Mouse (Mus musculus) liver, embryonic 13.5 days (tissue): Measurements from ENCODE around the gene Fkbp15. TPM values are rescaled to one million over a fixed set of nuclear protein-coding genes. Genes with fewer than 3 reads are reported as not detected.

Experiments
- ATAC-seq: fragments of 200-750 bp; cut with Nextera tagmentation; 2 replicates; pipeline ENCODE4 v1.8.0; 2017; ENCODE audit warnings: low read depth, mild to moderate bottlenecking, moderate number of reproducible peaks, moderate library complexity
- DNase-seq: peaks from one replicate; pipeline ENCODE4 v3.0.0; 2022
- H3K27ac ChIP-seq: fragments of 300-500 bp; sonication (generic); 2 replicates; pipeline ENCODE4 v1.5.1; 2015; ENCODE audit warnings: moderate library complexity, mild to moderate bottlenecking, inconsistent platforms
- H3K27me3 ChIP-seq: fragments of 300-500 bp; sonication (generic); 2 replicates; pipeline ENCODE4 v1.6.1; 2015; ENCODE audit warnings: mild to moderate bottlenecking, inconsistent platforms
- H3K36me3 ChIP-seq: fragments of 300-500 bp; sonication (generic); 2 replicates; pipeline ENCODE4 v1.6.1; 2015; ENCODE audit warnings: mild to moderate bottlenecking, inconsistent platforms
- H3K4me1 ChIP-seq: fragments of 300-500 bp; sonication (generic); replicated peaks from 2 replicates; pipeline ENCODE4 v1.6.1; 2015; ENCODE audit warnings: inconsistent platforms
- H3K4me2 ChIP-seq: fragments of 300-500 bp; sonication (generic); 2 replicates; pipeline ENCODE4 v1.6.1; 2015; ENCODE audit warnings: inconsistent platforms, mild to moderate bottlenecking, moderate library complexity
- H3K4me3 ChIP-seq: fragments of 300-500 bp; sonication (generic); replicated peaks from 2 replicates; pipeline ENCODE4 v1.5.1; 2015; ENCODE audit warnings: mild to moderate bottlenecking, inconsistent platforms
- H3K9ac ChIP-seq: fragments of 300-500 bp; sonication (generic); 2 replicates; pipeline ENCODE4 v1.6.1; 2015; ENCODE audit warnings: mild to moderate bottlenecking, inconsistent platforms
- H3K9me3 ChIP-seq: fragments of 300-500 bp; sonication (generic); replicated peaks from 2 replicates; pipeline ENCODE4 v1.6.1; 2016; ENCODE audit warnings: inconsistent platforms
- WGBS: fragments of 180-500 bp; shearing (Covaris S2); methylation state at CpG from one replicate; pipeline ENCODE4 v1.1.7; 2015; ENCODE audit not compliant: insufficient replicate concordance; 5-methylcytosine and 5-hydroxymethylcytosine counted together
- polyA plus RNA-seq: library from polyadenylated mRNA; unstranded; fragments of >200 nt; fragmentation: Nextera tagmentation; extraction: Ambion mirVana; gene quantifications from 2 replicates; pipeline ENCODE4 v1.2.1, GENCODE M21; 2015

Gene Fkbp15
- polyA plus RNA-seq, 1 experiment from 2014 or later = 15.5 TPM

DNA sequence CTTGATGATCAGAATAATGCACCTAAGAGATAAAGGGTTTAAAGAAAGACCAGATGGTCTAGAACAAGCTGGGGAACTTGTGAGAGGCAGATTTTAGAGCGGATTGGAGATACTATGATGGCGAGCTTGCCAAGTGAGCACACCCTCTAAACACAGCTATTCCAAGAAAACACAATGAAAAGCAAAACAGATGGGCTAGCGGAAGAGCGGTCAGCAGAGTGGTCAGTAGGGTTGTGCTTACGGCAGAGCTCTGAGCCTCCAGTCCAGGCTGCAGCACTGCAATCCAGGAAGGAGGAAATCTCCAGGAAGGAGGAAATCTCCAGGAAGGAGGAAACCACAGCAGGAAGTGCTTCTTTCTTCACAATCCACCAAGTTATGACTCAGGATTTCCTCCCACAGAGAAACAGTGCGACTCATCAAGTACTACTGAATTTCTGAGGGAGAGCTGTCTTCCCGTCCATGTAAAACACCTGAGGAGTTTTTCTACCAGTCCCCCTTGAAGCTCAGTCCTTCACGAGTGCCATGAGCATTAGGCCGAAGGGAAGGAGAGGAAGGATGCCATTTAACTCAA, 46.6 kb downstream of the Fkbp15 start:
- H3K27me3 ChIP-seq = no peaks in the 10 kb centered on the region
- H3K36me3 ChIP-seq = peaks cover 57% of the 10 kb centered on the region
- H3K4me1 ChIP-seq = no peaks in the 10 kb centered on the region
- H3K9ac ChIP-seq = no peak overlapping the region
- ATAC-seq (no peak), DNase-seq (no peak)
- no peak overlapping the region; the same call in 1 of the 2 replicates for H3K27ac ChIP-seq
- H3K9me3 ChIP-seq = no peaks in the 10 kb centered on the region
- no peak overlapping the region for H3K4me3 ChIP-seq
- WGBS = 64% methylated on average over 9 of the region's 9 CpGs
- H3K4me2 ChIP-seq = no peak overlapping the region

- ATAC-seq (no peak), DNase-seq (no peak)
- no peak overlapping the region for H3K9ac ChIP-seq
- H3K4me3 ChIP-seq = no peak overlapping the region
- peaks cover 52% of the 10 kb centered on the region for H3K36me3 ChIP-seq
- no peaks in the 10 kb centered on the region for H3K4me1 ChIP-seq
- H3K27ac ChIP-seq = no peak overlapping the region
- no peak overlapping the region for H3K4me2 ChIP-seq
- 82% methylated on average over 2 of the region's 2 CpGs for WGBS
- no peaks in the 10 kb centered on the region for H3K27me3 ChIP-seq
- H3K9me3 ChIP-seq = no peaks in the 10 kb centered on the region
These were observed 47.5 kb downstream of the Fkbp15 start for GRCm38 (mm10) chr4:62312821-62313220.

GRCm38 (mm10) chr4:62308406-62308805, 51.9 kb downstream of the Fkbp15 start:
- H3K9me3 ChIP-seq = no peaks in the 10 kb centered on the region
- H3K4me3 ChIP-seq = no peak overlapping the region
- ATAC-seq (no peak), DNase-seq (no peak)
- H3K4me2 ChIP-seq = no peak overlapping the region
- H3K9ac ChIP-seq = no peak overlapping the region
- H3K36me3 ChIP-seq = peaks cover 71% of the 10 kb centered on the region
- H3K27ac ChIP-seq = no peak overlapping the region
- no peaks in the 10 kb centered on the region for H3K27me3 ChIP-seq
- no peaks in the 10 kb centered on the region for H3K4me1 ChIP-seq

GRCm38 (mm10) chr4:62306840-62307239, 53.5 kb downstream of the Fkbp15 start:
- no peak for ATAC-seq
- H3K4me3 ChIP-seq = no peak overlapping the region
- H3K27me3 ChIP-seq = no peaks in the 10 kb centered on the region
- H3K9ac ChIP-seq = no peak overlapping the region
- no peaks in the 10 kb centered on the region for H3K9me3 ChIP-seq
- H3K4me2 ChIP-seq = no peak overlapping the region
- no peak for DNase-seq
- 88% methylated on average over 4 of the region's 4 CpGs for WGBS
- no peaks in the 10 kb centered on the region for H3K4me1 ChIP-seq
- no peak overlapping the region for H3K27ac ChIP-seq
- H3K36me3 ChIP-seq = peaks cover 73% of the 10 kb centered on the region

DNA sequence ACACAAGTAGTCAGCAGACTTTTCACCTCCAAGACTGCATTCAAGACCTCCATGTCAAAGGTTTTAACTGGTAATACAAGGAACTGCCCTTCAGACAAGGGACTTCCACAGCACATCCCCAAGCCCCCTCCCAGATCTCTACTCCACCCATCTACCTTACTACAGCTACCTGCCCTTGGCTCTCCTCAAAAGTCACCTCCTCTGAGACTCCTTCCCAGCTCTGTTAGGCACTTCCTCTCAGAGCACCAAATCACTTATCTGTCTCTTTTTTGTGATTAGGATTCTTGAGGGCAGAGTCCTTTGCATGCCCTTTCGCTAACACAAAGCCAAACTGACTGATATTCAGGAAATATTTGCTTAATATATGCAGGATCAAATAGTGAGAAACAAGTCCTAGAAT, 54.0 kb downstream of the Fkbp15 start:
- Histone ChIP-seq H3K9ac (no peak overlapping the region), H3K9me3 (no peaks in the 10 kb centered on the region), H3K27ac (no peak overlapping the region), H3K36me3 (peaks cover 74% of the 10 kb centered on the region), H3K4me1 (no peaks in the 10 kb centered on the region), H3K27me3 (no peaks in the 10 kb centered on the region), H3K4me3 (no peak overlapping the region), H3K4me2 (no peak overlapping the region)
- 80% methylated on average over 1 of the region's 1 CpGs for WGBS
- no peak for DNase-seq
- no peak for ATAC-seq

GRCm38 (mm10) chr4:62303288-62303687, 57.1 kb downstream of the Fkbp15 start:
- Histone ChIP-seq H3K4me1 (no peaks in the 10 kb centered on the region), H3K27me3 (no peaks in the 10 kb centered on the region), H3K4me3 (no peak overlapping the region), H3K27ac (no peak overlapping the region), H3K9me3 (no peaks in the 10 kb centered on the region), H3K36me3 (peaks cover 97% of the 10 kb centered on the region), H3K9ac (no peak overlapping the region), H3K4me2 (no peak overlapping the region)
- no peak for DNase-seq
- 88% methylated on average over 1 of the region's 1 CpGs for WGBS
- ATAC-seq = 0 out of 2 replicates have a peak, but pooled peaks have one; percentile 20

DNA sequence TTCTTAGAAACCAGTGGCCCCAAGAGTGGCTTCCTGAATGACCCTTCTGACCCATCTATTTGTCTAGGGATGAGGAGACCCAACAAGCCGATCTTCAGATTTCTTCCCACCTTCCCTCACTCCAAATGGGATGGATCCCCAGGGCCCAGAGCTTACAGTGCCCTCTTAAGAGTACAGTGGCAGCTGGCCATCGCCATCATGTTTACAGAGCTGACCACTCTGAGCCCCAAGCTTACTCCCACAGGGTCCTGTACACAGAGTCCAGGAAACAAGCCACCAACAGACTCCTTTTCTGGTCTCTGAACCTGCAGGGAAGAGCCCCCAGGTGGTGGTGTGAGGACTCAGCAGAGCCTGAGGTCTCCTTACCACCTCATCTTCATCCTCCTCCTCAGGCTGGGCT, 57.6 kb downstream of the Fkbp15 start:
- no peak overlapping the region for H3K9ac ChIP-seq
- no peaks in the 10 kb centered on the region for H3K9me3 ChIP-seq
- no peak for DNase-seq
- H3K4me2 ChIP-seq = no peak overlapping the region
- H3K27me3 ChIP-seq = no peaks in the 10 kb centered on the region
- peaks cover 97% of the 10 kb centered on the region for H3K36me3 ChIP-seq
- no peak overlapping the region for H3K27ac ChIP-seq
- WGBS = 64% methylated on average over 2 of the region's 2 CpGs
- no peak overlapping the region for H3K4me3 ChIP-seq
- no peak for ATAC-seq
- H3K4me1 ChIP-seq = no peaks in the 10 kb centered on the region

- peaks cover 81% of the 10 kb centered on the region for H3K36me3 ChIP-seq
- H3K4me2 ChIP-seq = no peak overlapping the region
- ATAC-seq = no peak
- H3K9ac ChIP-seq = no peak overlapping the region
- no peak overlapping the region for H3K27ac ChIP-seq
- 84% methylated on average over 2 of the region's 2 CpGs for WGBS
- no peak overlapping the region for H3K4me3 ChIP-seq
- no peaks in the 10 kb centered on the region for H3K27me3 ChIP-seq
- 0 out of 2 replicates have a peak, but pooled peaks cover 4% of the 10 kb centered on the region for H3K4me1 ChIP-seq
- H3K9me3 ChIP-seq = no peaks in the 10 kb centered on the region
- no peak for DNase-seq
These were observed 60.3 kb downstream of the Fkbp15 start for GRCm38 (mm10) chr4:62300001-62300400.

- H3K27me3 ChIP-seq = no peaks in the 10 kb centered on the region
- peaks cover 56% of the 10 kb centered on the region for H3K36me3 ChIP-seq
- 39% methylated on average over 3 of the region's 3 CpGs for WGBS
- DNase-seq (no peak), ATAC-seq (no peak)
- H3K4me1 ChIP-seq = 0 out of 2 replicates have a peak, but pooled peaks cover 4% of the 10 kb centered on the region
- H3K9ac ChIP-seq = no peak overlapping the region
- no peak overlapping the region for H3K4me3 ChIP-seq
- H3K4me2 ChIP-seq = no peak overlapping the region
- no peak overlapping the region for H3K27ac ChIP-seq
- no peaks in the 10 kb centered on the region for H3K9me3 ChIP-seq
These were observed 62.8 kb downstream of the Fkbp15 start for GRCm38 (mm10) chr4:62297280-62298130.

DNA sequence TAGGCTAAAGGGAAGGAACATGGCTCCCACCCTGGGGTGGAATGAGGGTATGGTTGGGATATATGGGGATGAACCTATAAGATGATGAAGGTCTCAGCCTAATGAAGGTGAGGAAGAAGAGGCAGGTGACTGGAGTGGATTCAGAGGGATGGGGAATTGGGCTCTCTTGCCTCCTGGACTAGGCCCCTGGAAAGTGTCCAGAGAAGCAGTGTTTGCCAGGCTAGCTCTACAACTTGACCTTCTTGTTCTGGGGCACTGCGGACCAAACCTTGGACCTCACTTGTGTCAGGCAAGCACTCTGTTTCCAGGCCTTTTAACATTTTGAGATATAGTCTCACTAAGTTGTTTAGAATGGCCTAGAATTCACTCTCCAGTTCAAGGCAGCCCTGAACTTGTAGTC, 65.6 kb downstream of the Fkbp15 start:
- Histone ChIP-seq H3K4me3 (no peak overlapping the region), H3K27ac (no peak overlapping the region), H3K4me2 (no peak overlapping the region), H3K9me3 (no peaks in the 10 kb centered on the region), H3K27me3 (no peaks in the 10 kb centered on the region), H3K4me1 (peaks cover 4% of the 10 kb centered on the region; the same call in 1 of the 2 replicates), H3K9ac (no peak overlapping the region), H3K36me3 (peaks cover 29% of the 10 kb centered on the region)
- WGBS = 77% methylated on average over 1 of the region's 1 CpGs
- DNase-seq = no peak
- ATAC-seq = no peak

GRCm38 (mm10) chr4:62293219-62293861, 67.0 kb downstream of the Fkbp15 start:
- WGBS = 68% methylated on average over 10 of the region's 10 CpGs
- ATAC-seq (no peak), DNase-seq (no peak)
- peaks cover 4% of the 10 kb centered on the region; the same call in 1 of the 2 replicates for H3K4me1 ChIP-seq
- no peaks in the 10 kb centered on the region for H3K27me3 ChIP-seq
- no peak overlapping the region for H3K9ac ChIP-seq
- H3K27ac ChIP-seq = no peak overlapping the region
- H3K36me3 ChIP-seq = peaks cover 15% of the 10 kb centered on the region
- H3K9me3 ChIP-seq = no peaks in the 10 kb centered on the region
- H3K4me3 ChIP-seq = no peak overlapping the region
- no peak overlapping the region for H3K4me2 ChIP-seq
